Mouse (Mus musculus): ENCODE measurements around the gene Mettl2. TPM values are rescaled to one million over a fixed set of nuclear protein-coding genes. Genes with fewer than 3 reads are reported as not detected.

Gene Mettl2
- total RNA-seq, 1 experiment from 2014 or later, result 18.2 TPM

Other genes with a start within 250 kb of the Mettl2 start
- gene Efcab3, start 62.8 kb upstream of the Mettl2 start, total RNA-seq (2021), result 0.44 and 0.94 TPM in 2 replicates
- gene Gm10842, start 20.5 kb downstream of the Mettl2 start, total RNA-seq (2021), result not detected in 2 replicates
- gene Tlk2, start 52.4 kb downstream of the Mettl2 start, total RNA-seq (2021), result 43.5 and 52.3 TPM in 2 replicates
- 20.4 and 21.7 TPM in 2 replicates for gene Mrc2, start 166.2 kb downstream of the Mettl2 start, total RNA-seq (2021)